Mouse (Mus musculus) myocyte (in vitro differentiated cells): ENCODE measurements around the gene Naglu. TPM values are rescaled to one million over a fixed set of nuclear protein-coding genes. Genes with fewer than 3 reads are reported as not detected.

Source experiments
- H3K27me3 ChIP-seq: one replicate; pipeline ENCODE4 v1.6.1; 2011; ENCODE audit not compliant: control insufficient read depth, insufficient read depth, insufficient read length
- H3K36me3 ChIP-seq: one replicate; pipeline ENCODE4 v1.6.1; 2011; ENCODE audit not compliant: control insufficient read depth, insufficient read depth
- H3K4me2 ChIP-seq: one replicate; pipeline ENCODE4 v1.6.1; 2011; ENCODE audit warnings: low read depth, control low read depth
- H3K4me3 ChIP-seq: one replicate; pipeline ENCODE4 v1.5.1; 2011; ENCODE audit warnings: mild to moderate bottlenecking, control low read depth, moderate library complexity
- H3K79me2 ChIP-seq: one replicate; pipeline ENCODE4 v1.6.1; 2011; ENCODE audit not compliant: control insufficient read depth, insufficient read depth
- H3ac ChIP-seq: one replicate; pipeline ENCODE4 v1.6.1; 2011; ENCODE audit not compliant: control insufficient read depth, insufficient read length
- CEBPB ChIP-seq: IDR thresholded peaks from 2 replicates; pipeline ENCODE4 v1.6.1; 2011; ENCODE audit warnings: mild to moderate bottlenecking, moderate library complexity; ENCODE audit not compliant: poor library complexity, insufficient read depth, severe bottlenecking
- E2F4 ChIP-seq: IDR thresholded peaks from one replicate; pipeline ENCODE4 v1.6.1; 2011; ENCODE audit warnings: mild to moderate bottlenecking, control low read depth, moderate library complexity; ENCODE audit not compliant: insufficient read depth
- MAX ChIP-seq: IDR thresholded peaks from one replicate; pipeline ENCODE4 v1.6.1; 2011; ENCODE audit warnings: low read depth, mild to moderate bottlenecking, control low read depth
- MYOD1 ChIP-seq, 3 experiments: IDR thresholded peaks; one replicate each; pipeline ENCODE4 v1.6.1; 2011; ENCODE audit warnings: control low read depth in 2 of 3, low read depth in 2 of 3, mild to moderate bottlenecking in 2 of 3, moderate library complexity in 1 of 3; ENCODE audit not compliant: insufficient read length in 2 of 3, control insufficient read depth in 1 of 3
- MYOG ChIP-seq, 3 experiments: IDR thresholded peaks; one replicate each; pipeline ENCODE4 v1.6.1; 2011; ENCODE audit warnings: control low read depth in 2 of 3, low read depth in 2 of 3, mild to moderate bottlenecking in 2 of 3; ENCODE audit not compliant: insufficient read length in 2 of 3, control insufficient read depth in 1 of 3, insufficient read depth in 1 of 3
- POLR2A ChIP-seq: IDR thresholded peaks from one replicate; pipeline ENCODE4 v1.6.1; 2011; ENCODE audit warnings: low read depth, mild to moderate bottlenecking, control low read depth, moderate library complexity; ENCODE audit not compliant: insufficient read length
- POLR2AphosphoS2 ChIP-seq: IDR thresholded peaks from one replicate; pipeline ENCODE4 v1.6.1; 2011; ENCODE audit warnings: low read depth, control low read depth; ENCODE audit not compliant: insufficient read length
- REST ChIP-seq: IDR thresholded peaks from one replicate; pipeline ENCODE4 v1.6.1; 2011; ENCODE audit warnings: mild to moderate bottlenecking, control low read depth, moderate library complexity; ENCODE audit not compliant: insufficient read depth, insufficient read length
- SRF ChIP-seq: IDR thresholded peaks from one replicate; pipeline ENCODE4 v1.6.1; 2011; ENCODE audit warnings: low read depth; ENCODE audit not compliant: control insufficient read depth, insufficient read length
- TCF12 ChIP-seq: IDR thresholded peaks from one replicate; pipeline ENCODE4 v1.6.1; 2011; ENCODE audit warnings: mild to moderate bottlenecking, control low read depth; ENCODE audit not compliant: poor library complexity, insufficient read depth, severe bottlenecking
- TCF3 ChIP-seq: IDR thresholded peaks from one replicate; pipeline ENCODE4 v1.6.1; 2011; ENCODE audit warnings: low read depth, control low read depth; ENCODE audit not compliant: insufficient read length
- USF1 ChIP-seq: IDR thresholded peaks from one replicate; pipeline ENCODE4 v1.6.1; 2011; ENCODE audit warnings: low read depth, mild to moderate bottlenecking, control low read depth, moderate library complexity
- polyA plus RNA-seq: library from polyadenylated mRNA; unstranded; fragments of >200 nt; fragmentation: generic; extraction: Trizol; gene quantifications from one replicate; pipeline ENCODE4 v1.2.1, GENCODE M21; 2012; ENCODE audit warnings: missing spikeins

Gene Naglu
- polyA plus RNA-seq, 1 experiment, result 19.8 TPM

DNA sequence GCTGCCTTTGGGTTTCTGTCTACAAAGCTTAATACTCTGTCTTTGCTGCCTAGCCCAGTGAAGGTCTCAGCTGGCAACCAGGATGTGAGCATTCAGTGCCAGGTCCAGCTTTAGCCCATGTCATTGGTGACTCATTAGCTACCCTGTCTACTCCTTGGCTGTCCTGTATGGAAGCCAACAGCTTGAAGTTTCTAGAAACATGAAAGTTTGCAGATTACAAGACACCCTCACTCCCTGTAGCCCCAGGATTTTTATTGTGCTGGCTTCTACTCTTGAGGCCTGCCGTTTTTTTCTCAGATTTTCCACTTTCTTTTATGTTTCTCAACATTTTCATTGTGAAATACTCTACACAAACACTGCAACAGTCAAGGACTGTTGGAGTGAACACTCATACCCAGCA is 20.1 kb downstream of the Naglu start:
- Histone ChIP-seq H3K4me3 (no peak overlapping the region), H3ac (no peak overlapping the region), H3K27me3 (no peaks in the 10 kb centered on the region), H3K4me2 (no peak overlapping the region), H3K79me2 (peaks cover 10% of the 10 kb centered on the region), H3K36me3 (peaks cover 28% of the 10 kb centered on the region)
- no peak for TF ChIP-seq MYOD1 (IDR thresholded peaks at IDR 0.05; ENCODE audit: control insufficient read depth in 1 of 3, insufficient read length in 2 of 3, low read depth in 2 of 3)
- TF ChIP-seq REST, result no peak
- TF ChIP-seq MYOG (IDR thresholded peaks at IDR 0.05; ENCODE audit: control insufficient read depth in 1 of 3, insufficient read depth in 1 of 3, insufficient read length in 2 of 3, low read depth in 2 of 3), result no peak
- TF ChIP-seq POLR2AphosphoS2, result no peak
- no peak for TF ChIP-seq POLR2A
- no peak for TF ChIP-seq TCF3
- no peak for TF ChIP-seq E2F4

DNA sequence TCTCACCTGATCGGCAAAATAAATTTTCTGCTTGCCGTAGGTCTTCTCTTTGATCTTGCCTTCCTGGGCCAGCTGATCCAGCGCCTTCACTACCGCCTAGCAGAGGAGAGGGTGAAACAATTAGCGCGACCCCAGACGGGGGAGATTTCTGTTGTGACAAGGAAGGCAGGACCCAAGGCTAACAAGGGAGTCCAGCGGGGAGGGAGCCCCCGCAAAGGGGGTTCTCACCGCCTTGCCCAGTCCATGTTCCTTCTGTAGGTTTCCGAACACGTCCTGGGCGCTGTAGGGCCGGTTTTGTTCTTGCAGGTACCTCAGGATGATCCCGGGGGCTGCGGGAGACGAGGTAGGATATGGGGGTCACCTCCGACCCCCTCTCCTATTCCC is 25.1 kb downstream of the Naglu start:
- Histone ChIP-seq H3ac (peak overlapping the region; percentile 30), H3K4me3 (peak overlapping the region; percentile 73), H3K36me3 (peaks cover 44% of the 10 kb centered on the region), H3K4me2 (peak overlapping the region; percentile 80), H3K27me3 (no peaks in the 10 kb centered on the region), H3K79me2 (no peaks in the 10 kb centered on the region)
- TF ChIP-seq SRF, result no peak
- TF ChIP-seq TCF3, result no peak
- TF ChIP-seq REST, result no peak
- no peak for TF ChIP-seq USF1
- no peak for TF ChIP-seq POLR2AphosphoS2
- TF ChIP-seq MAX, result no peak
- no peak for TF ChIP-seq TCF12
- no peak for TF ChIP-seq POLR2A
- TF ChIP-seq E2F4, result no peak
- no peak for TF ChIP-seq MYOD1 (IDR thresholded peaks at IDR 0.05; ENCODE audit: control insufficient read depth in 1 of 3, insufficient read length in 2 of 3, low read depth in 2 of 3)
- TF ChIP-seq MYOG (IDR thresholded peaks at IDR 0.05; ENCODE audit: control insufficient read depth in 1 of 3, insufficient read depth in 1 of 3, insufficient read length in 2 of 3, low read depth in 2 of 3), result no peak
- no peak for TF ChIP-seq CEBPB

DNA sequence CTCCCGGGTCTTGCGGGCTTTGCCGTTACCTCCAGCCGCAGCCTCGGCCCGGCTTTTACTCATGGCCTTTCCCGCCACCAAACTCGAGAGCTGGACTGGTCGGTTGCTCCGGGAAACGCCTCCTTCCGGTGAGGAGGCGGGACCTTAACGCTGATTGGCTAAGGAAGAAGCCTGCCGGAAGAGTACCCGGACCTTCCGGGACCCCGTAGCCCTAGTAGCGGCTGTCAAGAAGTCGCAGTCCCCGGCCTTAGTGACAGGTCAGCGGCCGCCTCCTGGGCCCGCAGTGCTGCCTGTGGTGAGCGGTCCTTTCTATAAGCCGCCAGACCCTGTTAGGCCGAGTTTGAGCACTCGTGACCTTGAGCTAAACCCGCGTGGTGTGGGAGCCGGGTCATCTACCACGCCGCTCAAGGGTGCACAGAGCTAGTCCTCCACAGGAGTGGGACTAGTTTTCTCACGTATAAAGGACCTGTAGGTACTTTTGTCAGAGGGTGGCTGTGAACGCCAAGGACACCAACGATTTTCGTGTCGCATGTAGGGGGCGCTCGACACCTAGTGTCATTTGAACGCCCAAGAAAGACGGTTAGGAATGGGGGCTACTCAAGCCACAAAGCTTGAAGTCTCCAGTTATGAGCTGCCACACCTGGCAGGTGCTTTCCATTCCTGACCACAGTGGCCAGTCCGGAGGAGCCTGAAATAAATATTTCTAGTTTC is 25.7 kb downstream of the Naglu start, which contains the start of gene Psmc3ip:
TSS of gene Psmc3ip (minus strand) at position 123 of the 711 bp plus-strand sequence.
- Histone ChIP-seq H3K27me3 (no peaks in the 10 kb centered on the region), H3K4me3 (peak within 1 kb of the TSS; percentile 73), H3K36me3 (peaks cover 45% of the 10 kb centered on the region), H3K4me2 (peak within 1 kb of the TSS; percentile 80), H3ac (peak within 1 kb of the TSS; percentile 30), H3K79me2 (no peaks in the 10 kb centered on the region)
- TF ChIP-seq E2F4 (peak; percentile 87), CEBPB (no peak), POLR2A (peak; percentile 58)

DNA sequence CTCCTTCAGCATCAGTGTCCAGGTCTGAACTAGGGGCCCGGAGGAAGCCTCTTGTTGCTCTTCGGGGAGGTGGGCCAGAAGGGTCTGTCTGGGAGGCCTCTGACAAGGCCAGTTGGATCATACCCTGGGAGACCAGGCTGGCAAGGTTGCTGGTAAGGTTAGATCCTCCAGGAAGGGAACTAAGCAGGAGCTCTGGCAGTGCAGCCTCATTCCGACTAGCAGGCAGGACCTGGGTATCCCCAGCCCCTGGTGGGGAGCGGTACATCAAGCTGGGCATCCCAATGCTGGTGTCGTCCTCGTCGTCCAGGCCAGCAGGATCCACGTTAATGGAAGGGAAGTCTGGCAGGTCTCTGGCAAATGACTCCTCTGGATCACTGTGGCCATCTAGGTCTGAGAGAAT is 28.4 kb downstream of the Naglu start:
- Histone ChIP-seq H3K4me2 (no peak overlapping the region), H3K79me2 (no peaks in the 10 kb centered on the region), H3K36me3 (peaks cover 54% of the 10 kb centered on the region), H3K4me3 (no peak overlapping the region), H3K27me3 (no peaks in the 10 kb centered on the region), H3ac (no peak overlapping the region)
- TF ChIP-seq TCF12 (no peak), MYOG (IDR thresholded peaks at IDR 0.05; ENCODE audit: control insufficient read depth in 1 of 3, insufficient read depth in 1 of 3, insufficient read length in 2 of 3, low read depth in 2 of 3) (no peak), USF1 (no peak), REST (no peak), POLR2A (no peak), TCF3 (no peak), CEBPB (no peak), POLR2AphosphoS2 (no peak)

DNA sequence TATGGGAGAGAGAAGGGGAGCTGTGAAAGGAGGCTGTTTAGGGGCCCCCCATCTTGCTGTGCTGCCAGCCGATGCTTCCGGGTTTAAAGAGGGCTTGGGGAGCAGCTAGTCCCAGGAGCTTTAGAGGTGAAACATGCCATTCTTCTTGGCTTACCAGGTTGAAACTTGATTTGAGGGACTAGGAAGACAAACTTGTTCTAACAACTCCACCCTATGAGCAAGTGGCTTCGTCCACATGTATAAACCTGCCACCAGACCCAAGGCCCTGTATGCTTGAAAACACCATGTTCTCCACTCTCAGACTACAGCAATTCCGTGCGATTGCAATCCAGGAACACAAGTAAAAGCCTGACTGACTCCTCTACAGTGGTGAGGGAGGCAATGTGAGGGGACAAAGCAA is 33.2 kb downstream of the Naglu start:
- H3K36me3 ChIP-seq, result peaks cover 62% of the 10 kb centered on the region
- H3K27me3 ChIP-seq, result no peaks in the 10 kb centered on the region
- no peak for TF ChIP-seq SRF
- TF ChIP-seq MYOD1 (IDR thresholded peaks at IDR 0.05; ENCODE audit: control insufficient read depth in 1 of 3, insufficient read length in 2 of 3, low read depth in 2 of 3), result no peak
- no peak for TF ChIP-seq REST
- no peak for TF ChIP-seq MAX
- no peak for TF ChIP-seq USF1
- no peak for TF ChIP-seq TCF3
- no peak for TF ChIP-seq POLR2A
- TF ChIP-seq MYOG (IDR thresholded peaks at IDR 0.05; ENCODE audit: control insufficient read depth in 1 of 3, insufficient read depth in 1 of 3, insufficient read length in 2 of 3, low read depth in 2 of 3), result no peak
- no peak for TF ChIP-seq E2F4
- TF ChIP-seq TCF12, result no peak
- no peak for TF ChIP-seq CEBPB
- no peak for TF ChIP-seq POLR2AphosphoS2
- no peak overlapping the region for H3K4me3 ChIP-seq
- H3ac ChIP-seq, result no peak overlapping the region
- H3K79me2 ChIP-seq, result peaks cover 12% of the 10 kb centered on the region
- H3K4me2 ChIP-seq, result no peak overlapping the region
